In genomic region chr17:10434867-10435266, GRCm38 (mm10) we compare ENCODE assay signal across 22 mouse cellular contexts.
"Had no signal": no experiment of that assay in that cellular context is flagged by ENCODE, and none has a peak within 500 bp of the region (broad histone marks: within the 10 kb centered on the region; RNA-seq: fewer than 3 reads in every experiment).

No protein-coding gene starts in this region.

- H3K4me1 ChIP-seq: limb, embryonic 12.5 days; limb, embryonic 15.5 days; stomach, embryonic 15.5 days had no signal

- H3K4me3 ChIP-seq: layer of hippocampus, adult 2 months; limb, embryonic 12.5 days; limb, embryonic 15.5 days; midbrain, embryonic 12.5 days; midbrain, embryonic 15.5 days; neural tube, embryonic 12.5 days; neural tube, embryonic 15.5 days; stomach, embryonic 15.5 days had no signal

- H3K27me3 ChIP-seq: limb, embryonic 12.5 days; limb, embryonic 15.5 days; midbrain, embryonic 12.5 days; midbrain, embryonic 15.5 days; neural tube, embryonic 12.5 days; neural tube, embryonic 15.5 days; stomach, embryonic 15.5 days had no signal

- H3K9me3 ChIP-seq: limb, embryonic 12.5 days; limb, embryonic 15.5 days; midbrain, embryonic 12.5 days; midbrain, embryonic 15.5 days; neural tube, embryonic 12.5 days; neural tube, embryonic 15.5 days; stomach, embryonic 15.5 days had no signal

- H3K27ac ChIP-seq: kidney, postnatal 0 days; layer of hippocampus, adult 2 months; limb, embryonic 12.5 days; limb, embryonic 15.5 days; liver, embryonic 14.5 days; macrophage; midbrain, embryonic 12.5 days; midbrain, embryonic 15.5 days; neural tube, embryonic 12.5 days; neural tube, embryonic 15.5 days; stomach, embryonic 15.5 days had no signal

- H3K36me3 ChIP-seq: limb, embryonic 12.5 days; limb, embryonic 15.5 days; midbrain, embryonic 12.5 days; midbrain, embryonic 15.5 days; neural tube, embryonic 12.5 days; neural tube, embryonic 15.5 days; stomach, embryonic 15.5 days had no signal

- DNase-seq: kidney, postnatal 25 days; layer of hippocampus, adult 9-11 months; left cerebral cortex, postnatal 4 days; liver, postnatal 0 days; lung, embryonic 14.5 days; right cerebral cortex, adult 18-20 months; right cerebral cortex, postnatal 14 days; right cerebral cortex, postnatal 4 days; thymus, adult 2 months; thymus, postnatal 14 days; thymus, postnatal 4 days had no signal
